Mouse (Mus musculus): ENCODE results near the gene Adarb1.

Gene Adarb1

GRCm38 (mm10) chr10:77387558-77387957 is 30.5 kb downstream of the Adarb1 start:
- intact Hi-C loops (cut with DNase I): no loop called here

GRCm38 (mm10) chr10:77385731-77386130 is 32.3 kb downstream of the Adarb1 start:
- intact Hi-C loops (cut with DNase I): no loop called here

- intact Hi-C loops (cut with DNase I): no loop called here
Observed at GRCm38 (mm10) chr10:77383045-77383444, 35.0 kb downstream of the Adarb1 start.

- intact Hi-C loops (cut with DNase I): no loop called here
Observed at GRCm38 (mm10) chr10:77381191-77381590, 36.9 kb downstream of the Adarb1 start.

GRCm38 (mm10) chr10:77380716-77381115 is 37.4 kb downstream of the Adarb1 start:
- intact Hi-C loops (cut with DNase I): no loop called here

GRCm38 (mm10) chr10:77379199-77379598 is 38.9 kb downstream of the Adarb1 start:
- intact Hi-C loops (cut with DNase I): no loop called here

- intact Hi-C loops (cut with DNase I): no loop called here
Observed at GRCm38 (mm10) chr10:77376056-77376455, 42.0 kb downstream of the Adarb1 start.

GRCm38 (mm10) chr10:77374948-77375347 is 43.1 kb downstream of the Adarb1 start:
- intact Hi-C loops (cut with DNase I): no loop called here

GRCm38 (mm10) chr10:77374407-77374806 is 43.7 kb downstream of the Adarb1 start:
- intact Hi-C loops (cut with DNase I): no loop called here

GRCm38 (mm10) chr10:77370129-77370528 is 47.9 kb downstream of the Adarb1 start:
- intact Hi-C loops (cut with DNase I): no loop called here

- intact Hi-C loops (cut with DNase I): no loop called here
Observed at GRCm38 (mm10) chr10:77367973-77368372, 50.1 kb downstream of the Adarb1 start.

GRCm38 (mm10) chr10:77366959-77367358 is 51.1 kb downstream of the Adarb1 start:
- intact Hi-C loops (cut with DNase I): no loop called here

- intact Hi-C loops (cut with DNase I): no loop called here
Observed at GRCm38 (mm10) chr10:77365212-77365611, 52.9 kb downstream of the Adarb1 start.

- intact Hi-C loops (cut with DNase I): no loop called here
Observed at GRCm38 (mm10) chr10:77360486-77360885, 57.6 kb downstream of the Adarb1 start.

- intact Hi-C loops (cut with DNase I): loop anchor here (5.0 kb wide), 1 partner anchor 134 kb away; no protein-coding TSS in a partner anchor
Observed at GRCm38 (mm10) chr10:77357957-77358356, 60.1 kb downstream of the Adarb1 start.

GRCm38 (mm10) chr10:77353031-77353745 is 64.9 kb downstream of the Adarb1 start:
- intact Hi-C loops (cut with DNase I): loop anchor here (1.0 to 5.0 kb wide), 2 partner anchors 71 to 221 kb away; no protein-coding TSS in a partner anchor

GRCm38 (mm10) chr10:77342842-77343241 is 75.2 kb downstream of the Adarb1 start:
- intact Hi-C loops (cut with DNase I): no loop called here

- intact Hi-C loops (cut with DNase I): no loop called here
Observed at GRCm38 (mm10) chr10:77341711-77342110, 76.4 kb downstream of the Adarb1 start.

GRCm38 (mm10) chr10:77341059-77341458 is 77.0 kb downstream of the Adarb1 start:
- intact Hi-C loops (cut with DNase I): no loop called here

- intact Hi-C loops (cut with DNase I): no loop called here
Observed at GRCm38 (mm10) chr10:77339871-77340341, 78.2 kb downstream of the Adarb1 start.

- intact Hi-C loops (cut with DNase I): no loop called here
Observed at GRCm38 (mm10) chr10:77333518-77333917, 84.6 kb downstream of the Adarb1 start.

- intact Hi-C loops (cut with DNase I): no loop called here
Observed at GRCm38 (mm10) chr10:77329446-77330094, 88.5 kb downstream of the Adarb1 start.

GRCm38 (mm10) chr10:77324716-77325115 is 93.4 kb downstream of the Adarb1 start:
- intact Hi-C loops (cut with DNase I): no loop called here
